Mouse (Mus musculus) megakaryocyte, embryonic 14.5 days (primary cell): ENCODE measurements around the gene Vmn2r65. TPM values are rescaled to one million over a fixed set of nuclear protein-coding genes. Genes with fewer than 3 reads are reported as not detected.

ENCODE experiments used
- H3K27me3 ChIP-seq: replicated peaks from 2 replicates; pipeline ENCODE3; 2012; ENCODE audit warnings: inconsistent platforms
- H3K36me3 ChIP-seq: replicated peaks from 2 replicates; pipeline ENCODE3; 2012; ENCODE audit warnings: low read length, inconsistent platforms, mixed read lengths
- H3K4me1 ChIP-seq: 2 replicates; pipeline ENCODE4 v1.6.1; 2012; ENCODE audit warnings: inconsistent platforms
- H3K4me3 ChIP-seq: replicated peaks from 2 replicates; pipeline ENCODE3; 2012; ENCODE audit warnings: moderate library complexity, mild to moderate bottlenecking, inconsistent platforms
- H3K9me3 ChIP-seq: 2 replicates; pipeline ENCODE4 v1.6.1; 2012; ENCODE audit warnings: inconsistent platforms
- FLI1 ChIP-seq: IDR thresholded peaks from 2 replicates; pipeline ENCODE4 v1.6.1; 2012; ENCODE audit warnings: low read length, inconsistent platforms, mixed read lengths
- GATA1 ChIP-seq: IDR thresholded peaks from 3 replicates; pipeline ENCODE4 v1.6.1; 2012; ENCODE audit warnings: mixed read lengths, low read length, inconsistent platforms, borderline replicate concordance
- polyA plus RNA-seq: library from polyadenylated mRNA; stranded (reverse); fragments of >175 nt; gene quantifications from 2 replicates; pipeline ENCODE4 v1.2.3, GENCODE M21; 2012; ENCODE audit warnings: low replicate concordance; ENCODE audit not compliant: insufficient read depth

The Vmn2r65 gene
- polyA plus RNA-seq: not detected in 2 replicates

- Histone ChIP-seq H3K4me1 (no peaks in the 10 kb centered on the region), H3K4me3 (no peak within 1 kb of the TSS), H3K36me3 (no peaks in the 10 kb centered on the region), H3K9me3 (no peaks in the 10 kb centered on the region), H3K27me3 (no peaks in the 10 kb centered on the region)
- TF ChIP-seq FLI1 (no peak), GATA1 (no peak)
Measured at GRCm38 (mm10) chr7:84964015-84964414, at the start of gene Vmn2r65. Vmn2r65 (minus strand) TSS chr7:84964115.

GRCm38 (mm10) chr7:85012168-85012567 lies 48.3 kb upstream of the Vmn2r65 start, which contains the start of gene Vmn2r66:
Vmn2r66 (minus strand) TSS chr7:85012268.
- TF ChIP-seq FLI1 (no peak), GATA1 (no peak)
- no peaks in the 10 kb centered on the region for H3K27me3 ChIP-seq
- no peaks in the 10 kb centered on the region for H3K4me1 ChIP-seq
- no peak within 1 kb of the TSS for H3K4me3 ChIP-seq
- H3K36me3 ChIP-seq: no peaks in the 10 kb centered on the region
- H3K9me3 ChIP-seq: no peaks in the 10 kb centered on the region; the same call in 1 of the 2 replicates

GRCm38 (mm10) chr7:84996694-84997093 lies 32.8 kb upstream of the Vmn2r65 start:
- Histone ChIP-seq H3K27me3 (no peaks in the 10 kb centered on the region), H3K9me3 (0 out of 2 replicates have a peak, but pooled peaks cover 3% of the 10 kb centered on the region), H3K4me1 (no peaks in the 10 kb centered on the region), H3K4me3 (no peak overlapping the region), H3K36me3 (no peaks in the 10 kb centered on the region)
- TF ChIP-seq GATA1 (no peak), FLI1 (no peak)

Other genes with a start within 250 kb of the Vmn2r65 start
- not detected in 2 replicates for gene Olfr291, start 110.6 kb downstream of the Vmn2r65 start, polyA plus RNA-seq
- not detected in 2 replicates for gene Vmn2r66, start 48.2 kb upstream of the Vmn2r65 start, polyA plus RNA-seq
- not detected in 2 replicates for gene Vmn2r67, start 191.9 kb upstream of the Vmn2r65 start, polyA plus RNA-seq